In genomic region chr10:80674161-80674711, GRCm38 (mm10) we compare ENCODE assay signal across 8 mouse cellular contexts. TPM values are rescaled to one million over a fixed set of nuclear protein-coding genes. Genes with fewer than 3 reads are reported as not detected.
DNase-seq lines count a peak whose midpoint lies in the region; ATAC-seq and TF ChIP-seq lines count a peak whose summit lies in the region.

No protein-coding gene starts in this region.

- no peak for ATAC-seq in embryonic facial prominence, embryonic 13.5 days (ENCODE audit: insufficient number of reproducible peaks, insufficient read depth, low FRiP score, low TSS enrichment, low read depth)
- ATAC-seq in limb, embryonic 11.5 days (ENCODE audit: insufficient number of reproducible peaks, low FRiP score, low TSS enrichment, low read depth) = no peak
- ATAC-seq in midbrain, embryonic 14.5 days (ENCODE audit: low FRiP score, low TSS enrichment) = no peak

- H3K9me3 ChIP-seq in embryonic facial prominence, embryonic 13.5 days = no peaks in the 10 kb centered on the region
- H3K9me3 ChIP-seq in limb, embryonic 11.5 days (ENCODE audit: control insufficient read depth, low read length) = no peaks in the 10 kb centered on the region
- H3K9me3 ChIP-seq in midbrain, embryonic 14.5 days (ENCODE audit: control insufficient read depth, low read length) = no peaks in the 10 kb centered on the region

- no peaks in the 10 kb centered on the region for H3K27me3 ChIP-seq in embryonic facial prominence, embryonic 13.5 days
- H3K27me3 ChIP-seq in limb, embryonic 11.5 days (ENCODE audit: control insufficient read depth, insufficient read depth, low read length) = no peaks in the 10 kb centered on the region
- no peaks in the 10 kb centered on the region for H3K27me3 ChIP-seq in midbrain, embryonic 14.5 days (ENCODE audit: control insufficient read depth, insufficient read depth, low read length)

- peak overlapping the region; percentile 92 for H3K27ac ChIP-seq in left cerebral cortex, adult 2 months
- no peak overlapping the region; the same call in 1 of the 2 replicates for H3K27ac ChIP-seq in embryonic facial prominence, embryonic 13.5 days
- no peak overlapping the region for H3K27ac ChIP-seq in limb, embryonic 11.5 days (replicated peaks; ENCODE audit: low read depth, low read length)
- H3K27ac ChIP-seq in midbrain, embryonic 14.5 days (replicated peaks; ENCODE audit: low read depth, low read length) = no peak overlapping the region

- peaks cover 58% of the 10 kb centered on the region for H3K4me1 ChIP-seq in embryonic facial prominence, embryonic 13.5 days
- H3K4me1 ChIP-seq in limb, embryonic 11.5 days (ENCODE audit: control insufficient read depth, insufficient read depth, low read length) = peaks cover 32% of the 10 kb centered on the region
- peaks cover 46% of the 10 kb centered on the region for H3K4me1 ChIP-seq in midbrain, embryonic 14.5 days (ENCODE audit: control insufficient read depth, insufficient read depth, low read length)

- intact Hi-C loops in left cerebral cortex, adult 2 months (cut with DNase I) = no loop called here
- intact Hi-C loops in heart, postnatal 36 days (cut with DNase I) = loop anchor here (1.0 kb wide), 1 partner anchor 9 kb away; no protein-coding TSS in a partner anchor

- no peak for TF ChIP-seq CTCF in left cerebral cortex, adult 2 months (IDR thresholded peaks at IDR 0.05)

- H3K4me2 ChIP-seq in embryonic facial prominence, embryonic 13.5 days = peak overlapping the region; percentile 91
- peak overlapping the region; percentile 93 for H3K4me2 ChIP-seq in limb, embryonic 11.5 days (ENCODE audit: low read depth, severe bottlenecking)
- peak overlapping the region; percentile 96 for H3K4me2 ChIP-seq in midbrain, embryonic 14.5 days (ENCODE audit: low read length)

- peak overlapping the region; percentile 94 for H3K9ac ChIP-seq in embryonic facial prominence, embryonic 13.5 days
- peak overlapping the region; percentile 98 for H3K9ac ChIP-seq in limb, embryonic 11.5 days (ENCODE audit: low read length)
- H3K9ac ChIP-seq in midbrain, embryonic 14.5 days (replicated peaks; ENCODE audit: low read length) = peak overlapping the region; percentile 96; the same call in 1 of the 2 replicates

- peak overlapping the region; percentile 82 for H3K4me3 ChIP-seq in left cerebral cortex, adult 2 months
- H3K4me3 ChIP-seq in embryonic facial prominence, embryonic 13.5 days = peak overlapping the region; percentile 71
- H3K4me3 ChIP-seq in limb, embryonic 11.5 days (ENCODE audit: low read depth, low read length) = peak overlapping the region; percentile 98
- peak overlapping the region; percentile 98 for H3K4me3 ChIP-seq in midbrain, embryonic 14.5 days (replicated peaks; ENCODE audit: low read depth, low read length)

- DNase-seq in left cerebral cortex, adult 2 months (ENCODE audit: extremely low spot score in 1 of 2, low spot score in 2 of 2) = no peak
- DNase-seq in left cerebral cortex, adult 8-10 months (ENCODE audit: low spot score in 2 of 2) = no peak
- peak; percentile 69 to 75 for DNase-seq in heart, postnatal 36 days
- no peak for DNase-seq in limb, embryonic 11.5 days (ENCODE audit: low spot score)
- no peak for DNase-seq in midbrain, embryonic 14.5 days
- no peak for DNase-seq in spleen, adult 12 weeks (ENCODE audit: low spot score)
- no peak for DNase-seq in right cerebral cortex, adult 18-20 months

- WGBS in embryonic facial prominence, embryonic 13.5 days = 60% methylated on average over 5 of the region's 5 CpGs
- WGBS in limb, embryonic 11.5 days = 62% methylated on average over 5 of the region's 5 CpGs
- 76% methylated on average over 5 of the region's 5 CpGs for WGBS in midbrain, embryonic 14.5 days

- peaks cover 48% of the 10 kb centered on the region for H3K36me3 ChIP-seq in embryonic facial prominence, embryonic 13.5 days
- H3K36me3 ChIP-seq in limb, embryonic 11.5 days (ENCODE audit: control insufficient read depth, insufficient read depth, low read length) = peaks cover 32% of the 10 kb centered on the region
- H3K36me3 ChIP-seq in midbrain, embryonic 14.5 days (ENCODE audit: control insufficient read depth, insufficient read depth, low read length) = peaks cover 36% of the 10 kb centered on the region

RNA-seq across cellular contexts. Expression of gene Mknk2, which starts 3.7 kb away (rescaled TPM):
- total RNA-seq in left cerebral cortex, adult 2 months (2021) = 10 to 100 TPM; 42.8 to 48.8 TPM
- 10 to 100 TPM; 36.0 to 47.0 (median 40.9) TPM for total RNA-seq in left cerebral cortex, adult 8-10 months (2022)
- polyA plus RNA-seq in embryonic facial prominence, embryonic 13.5 days (2015; fragmentation: Nextera tagmentation; extraction: Ambion mirVana) = 78.3 and 86.3 TPM in 2 replicates
- total RNA-seq in heart, postnatal 36 days (2021) = 100 to 1,000 TPM; 223 to 233 TPM
- 95.3 and 98.5 TPM in 2 replicates for polyA plus RNA-seq in limb, embryonic 11.5 days (2014; fragmentation: Nextera tagmentation; extraction: Ambion mirVana)
- polyA plus RNA-seq in midbrain, embryonic 14.5 days (2014; fragmentation: Nextera tagmentation; extraction: Ambion mirVana) = 46.7 and 54.2 TPM in 2 replicates

RNA-seq across cellular contexts. Expression of gene Btbd2, which starts 17.4 kb away (rescaled TPM):
- 10 to 100 TPM; 85.1 to 96.7 TPM for total RNA-seq in left cerebral cortex, adult 2 months (2021)
- 10 to 100 TPM; 88.6 to 97.6 (median 94.5) TPM for total RNA-seq in left cerebral cortex, adult 8-10 months (2022)
- polyA plus RNA-seq in embryonic facial prominence, embryonic 13.5 days (2015; fragmentation: Nextera tagmentation; extraction: Ambion mirVana) = 76.8 and 82.4 TPM in 2 replicates
- 10 to 100 TPM; 45.5 to 46.8 TPM for total RNA-seq in heart, postnatal 36 days (2021)
- polyA plus RNA-seq in limb, embryonic 11.5 days (2014; fragmentation: Nextera tagmentation; extraction: Ambion mirVana) = 67.4 and 67.9 TPM in 2 replicates
- polyA plus RNA-seq in midbrain, embryonic 14.5 days (2014; fragmentation: Nextera tagmentation; extraction: Ambion mirVana) = 80.1 and 88.8 TPM in 2 replicates

RNA-seq across cellular contexts. Expression of gene Mob3a, which starts 27.5 kb away (rescaled TPM):
- 10 to 100 TPM; 13.6 to 15.5 TPM for total RNA-seq in left cerebral cortex, adult 2 months (2021)
- total RNA-seq in left cerebral cortex, adult 8-10 months (2022) = 10 to 100 TPM; 12.0 to 17.6 (median 14.8) TPM
- polyA plus RNA-seq in embryonic facial prominence, embryonic 13.5 days (2015; fragmentation: Nextera tagmentation; extraction: Ambion mirVana) = 45.8 and 46.3 TPM in 2 replicates
- 1 to 10 TPM; 5.3 to 6.7 TPM for total RNA-seq in heart, postnatal 36 days (2021)
- 44.0 and 48.6 TPM in 2 replicates for polyA plus RNA-seq in limb, embryonic 11.5 days (2014; fragmentation: Nextera tagmentation; extraction: Ambion mirVana)
- polyA plus RNA-seq in midbrain, embryonic 14.5 days (2014; fragmentation: Nextera tagmentation; extraction: Ambion mirVana) = 45.2 and 47.3 TPM in 2 replicates

RNA-seq across cellular contexts. Expression of gene Izumo4, which starts 27.7 kb away (rescaled TPM):
- total RNA-seq in left cerebral cortex, adult 2 months (2021) = 10 to 100 TPM; 45.0 to 46.0 TPM
- 10 to 100 TPM; 44.2 to 67.8 (median 57.0) TPM for total RNA-seq in left cerebral cortex, adult 8-10 months (2022)
- polyA plus RNA-seq in embryonic facial prominence, embryonic 13.5 days (2015; fragmentation: Nextera tagmentation; extraction: Ambion mirVana) = 24.0 and 29.2 TPM in 2 replicates
- total RNA-seq in heart, postnatal 36 days (2021) = 1 to 10 TPM; 2.5 to 2.9 TPM
- 4.8 and 5.0 TPM in 2 replicates for polyA plus RNA-seq in limb, embryonic 11.5 days (2014; fragmentation: Nextera tagmentation; extraction: Ambion mirVana)
- 22.4 and 25.1 TPM in 2 replicates for polyA plus RNA-seq in midbrain, embryonic 14.5 days (2014; fragmentation: Nextera tagmentation; extraction: Ambion mirVana)

RNA-seq across cellular contexts. Expression of gene Csnk1g2, which starts 51.6 kb away (rescaled TPM):
- 100 to 1,000 TPM; 244 to 251 TPM for total RNA-seq in left cerebral cortex, adult 2 months (2021)
- total RNA-seq in left cerebral cortex, adult 8-10 months (2022) = 100 to 1,000 TPM; 214 to 250 (median 240) TPM
- 131 and 169 TPM in 2 replicates for polyA plus RNA-seq in embryonic facial prominence, embryonic 13.5 days (2015; fragmentation: Nextera tagmentation; extraction: Ambion mirVana)
- 100 to 1,000 TPM; 111 to 119 TPM for total RNA-seq in heart, postnatal 36 days (2021)
- polyA plus RNA-seq in limb, embryonic 11.5 days (2014; fragmentation: Nextera tagmentation; extraction: Ambion mirVana) = 126 and 152 TPM in 2 replicates
- 74.1 and 98.5 TPM in 2 replicates for polyA plus RNA-seq in midbrain, embryonic 14.5 days (2014; fragmentation: Nextera tagmentation; extraction: Ambion mirVana)

Comparison
In these comparisons a context has a peak if more than half of its experiments do, and no peak if none do; other contexts are left out.
1. DNase-seq: peak in heart, postnatal 36 days (2 of 2); none in left cerebral cortex, adult 2 months (0 of 2), left cerebral cortex, adult 8-10 months (0 of 2), limb, embryonic 11.5 days (single experiment), midbrain, embryonic 14.5 days (single experiment), spleen, adult 12 weeks (single experiment) and right cerebral cortex, adult 18-20 months (single experiment).
2. RNA of gene Mknk2, which starts 3.7 kb away (total RNA-seq): 223 to 233 TPM in heart, postnatal 36 days; 42.8 to 48.8 TPM in left cerebral cortex, adult 2 months and 36.0 to 47.0 TPM in left cerebral cortex, adult 8-10 months; every median in the first group is over 4 times any median in the second.
3. Peak in every context shown above with its lines, with median percentiles within 50 percentile points of each other: H3K4me3 ChIP-seq, H3K4me2 ChIP-seq and H3K9ac ChIP-seq.